Mouse (Mus musculus): ENCODE data around the gene Arf1. TPM values are rescaled to one million over a fixed set of nuclear protein-coding genes. Genes with fewer than 3 reads are reported as not detected.
A peak's percentile ranks its signal among the peaks of the same experiment; 100 is the strongest.

The Arf1 gene
- 100 to 1,000 TPM; 324 to 440 TPM for polyA plus RNA-seq (2017; shearing (Covaris generic))

DNA sequence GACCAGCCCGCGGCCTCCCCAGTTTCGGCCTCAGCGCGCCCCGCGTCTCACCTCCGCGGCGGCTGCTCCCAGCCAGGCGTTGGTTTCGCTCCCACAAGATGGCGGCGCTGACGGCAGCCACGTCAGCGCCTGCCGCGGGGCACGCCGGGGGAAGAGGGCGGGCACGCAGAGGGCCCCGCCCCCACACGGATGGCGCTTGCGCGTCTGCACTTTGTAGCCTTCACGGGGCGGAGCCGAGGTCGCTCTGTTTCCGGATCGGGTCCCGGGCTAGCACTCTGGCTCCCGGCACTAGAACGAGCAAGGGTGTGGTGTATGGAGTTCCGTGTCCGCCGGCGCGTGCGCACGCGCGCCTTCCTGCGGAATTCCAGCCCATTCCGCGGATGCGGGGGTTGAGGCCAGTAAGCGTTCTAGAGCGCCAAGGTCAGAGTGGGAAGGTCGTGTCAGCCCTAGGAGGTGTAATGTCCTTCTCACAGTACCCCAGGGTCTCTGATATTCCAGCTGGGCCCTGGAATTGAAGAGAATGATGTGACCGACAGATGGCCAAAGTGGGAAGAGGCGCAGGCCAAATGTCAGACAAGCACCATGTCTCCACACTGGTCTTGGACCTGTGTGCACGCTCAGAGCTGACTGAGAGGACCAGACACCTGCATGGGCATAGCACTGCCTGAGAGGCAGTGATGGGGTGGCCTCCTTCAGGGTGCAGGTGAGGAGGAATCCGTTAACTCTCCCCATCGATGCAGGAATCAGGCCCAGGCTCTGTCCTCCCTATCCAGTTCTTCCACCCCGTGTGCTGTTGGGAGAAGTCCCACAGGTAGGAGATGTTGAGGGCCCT, at the start of gene Arf1:
Gene Arf1 (minus strand): TSS at position 149 of the 832 bp plus-strand sequence.
- ATAC-seq, result peak; percentile 84

DNA sequence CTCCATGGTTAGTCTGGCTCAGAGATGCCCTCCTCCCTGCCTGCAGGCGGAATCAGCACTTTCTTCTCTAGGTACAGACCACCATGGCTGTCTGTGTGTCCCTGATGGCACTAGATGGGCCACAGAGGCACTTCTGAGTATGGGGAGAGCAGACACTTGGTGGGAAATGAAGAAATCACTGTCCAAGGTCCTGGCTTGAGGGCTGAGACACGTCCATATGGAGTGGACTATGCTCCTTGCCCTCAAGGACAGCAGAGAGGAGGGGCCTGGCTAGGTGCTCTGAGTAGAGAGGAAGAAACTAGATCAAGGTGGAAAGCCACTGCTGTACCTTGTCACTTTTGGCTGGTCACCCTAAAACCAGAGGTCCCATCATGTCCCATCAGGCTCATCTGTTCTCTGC, 48.8 kb upstream of the Arf1 start:
- ATAC-seq, result no peak

DNA sequence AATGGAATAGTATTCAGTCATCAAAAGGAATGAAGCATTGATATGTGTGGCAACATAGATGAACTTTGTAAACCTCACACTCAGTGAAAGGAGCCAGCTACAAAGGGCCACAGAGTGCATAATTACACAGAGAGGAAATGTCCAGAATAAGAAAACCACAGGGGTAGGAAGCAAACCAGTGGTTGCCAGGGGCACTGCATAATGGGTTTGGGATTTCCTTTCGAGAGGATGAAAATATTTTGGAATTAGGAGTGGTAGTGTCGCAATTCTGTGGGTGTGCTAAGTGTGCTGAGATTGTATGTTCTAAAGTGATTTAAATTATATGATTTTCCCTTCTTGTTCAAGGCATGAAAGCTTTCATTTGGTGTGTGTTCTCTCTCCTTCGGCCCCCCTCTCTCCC, 46.1 kb upstream of the Arf1 start:
- no peak for ATAC-seq

DNA sequence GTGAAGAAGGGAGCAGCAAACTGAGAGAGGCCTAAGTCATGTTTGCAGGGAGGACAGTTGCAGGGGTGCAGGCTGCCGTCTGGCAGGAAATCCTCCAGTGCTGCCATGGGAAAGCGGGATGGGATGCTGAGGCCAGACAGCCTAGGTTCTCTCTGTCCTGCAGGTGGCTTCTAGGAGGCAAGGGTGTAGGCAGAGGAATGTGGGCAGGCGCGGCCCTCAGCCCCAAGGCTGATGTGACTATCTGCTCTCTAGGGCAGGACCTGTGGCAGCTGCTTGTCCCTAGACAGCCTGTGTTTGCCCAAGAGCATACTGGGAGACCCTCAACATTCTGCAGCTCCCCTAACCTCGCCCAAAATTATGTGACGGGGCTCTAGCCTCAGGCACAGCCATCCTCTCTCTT, 38.7 kb upstream of the Arf1 start:
- no peak for ATAC-seq

DNA sequence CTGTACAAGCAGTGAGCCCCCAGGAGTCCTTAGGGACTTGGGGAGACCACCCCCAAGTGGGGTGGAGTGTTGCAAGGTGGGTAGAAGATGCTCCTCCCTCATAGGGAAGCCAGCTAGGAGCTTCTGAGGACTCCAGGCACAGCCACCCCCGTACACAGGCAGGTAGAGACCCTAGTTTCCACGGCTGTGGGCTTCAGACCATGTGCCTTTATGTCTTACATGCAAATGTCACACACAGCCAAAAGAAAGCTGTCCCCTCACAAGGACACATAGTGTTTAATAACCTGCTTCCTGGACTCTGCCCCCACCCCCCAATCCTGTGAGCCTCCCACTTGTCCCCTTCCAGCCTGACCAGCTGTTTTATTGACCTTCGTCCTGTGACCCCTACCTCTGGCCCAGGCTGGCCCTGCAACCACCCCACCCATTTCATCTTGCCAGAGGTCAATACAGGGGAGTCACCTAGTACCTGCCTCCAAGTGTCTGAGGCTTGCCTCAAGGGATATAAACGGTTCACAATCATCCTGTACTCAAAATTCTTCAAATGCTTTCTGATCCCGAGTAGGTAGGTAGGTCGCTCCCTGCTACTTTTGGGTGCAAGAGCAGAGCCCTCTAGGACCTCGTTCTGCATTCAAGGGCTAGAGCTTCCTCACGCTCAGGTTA, 37.2 kb upstream of the Arf1 start:
- ATAC-seq, result no peak

DNA sequence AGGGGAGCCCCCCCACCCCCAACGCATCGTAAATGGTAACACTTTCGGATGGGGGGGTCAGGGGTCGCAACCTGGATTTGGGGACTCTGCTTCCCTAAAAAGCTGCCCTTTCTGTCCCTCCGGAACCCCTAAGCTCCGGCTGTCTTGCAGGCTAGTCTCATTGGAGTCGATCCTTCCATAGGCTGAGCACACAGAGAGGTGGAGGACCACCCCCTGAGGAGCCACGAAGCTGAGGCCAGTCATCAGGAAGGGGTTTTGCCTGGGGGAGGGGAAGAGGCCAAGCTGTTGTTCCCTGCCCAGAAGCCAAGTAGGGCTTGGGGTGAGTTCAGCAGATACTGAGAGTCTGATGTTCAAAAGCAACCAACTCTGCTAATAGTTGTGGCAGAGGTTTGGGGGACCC, 36.5 kb upstream of the Arf1 start:
- ATAC-seq, result no peak

DNA sequence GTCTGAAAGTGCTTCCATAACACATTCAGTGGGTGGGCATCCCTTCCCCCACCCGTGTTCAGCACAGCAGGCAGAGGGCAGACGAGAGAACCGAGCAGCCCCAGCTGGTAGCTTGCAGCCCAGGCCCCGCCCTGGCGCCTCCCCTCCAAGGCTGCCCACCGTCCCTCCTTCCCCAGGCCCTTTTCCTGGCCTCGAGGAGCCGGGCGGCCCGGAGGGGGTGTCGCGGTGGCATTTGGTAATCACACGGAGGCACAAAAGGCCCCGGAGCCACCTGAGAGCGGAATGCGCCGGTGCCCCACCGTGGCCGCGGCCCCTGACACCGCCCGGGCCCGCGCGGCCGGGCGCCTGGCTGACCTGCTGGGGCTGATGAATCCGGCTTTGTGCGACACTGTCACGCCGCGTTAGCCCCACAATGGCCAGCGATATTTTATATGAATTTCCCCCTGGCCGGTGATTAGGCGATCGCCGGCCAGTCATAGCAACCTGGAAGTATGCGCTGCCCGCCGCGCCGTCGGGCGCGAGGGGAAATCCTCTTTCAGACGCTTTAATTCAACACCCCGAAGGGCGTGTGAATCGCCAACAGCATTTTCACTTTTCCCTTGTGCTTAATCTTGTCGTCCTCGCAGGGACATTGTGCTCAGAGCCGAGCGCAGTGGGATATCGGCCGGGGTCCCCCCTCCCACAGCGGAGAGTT, 35.9 kb upstream of the Arf1 start:
- no peak for ATAC-seq

DNA sequence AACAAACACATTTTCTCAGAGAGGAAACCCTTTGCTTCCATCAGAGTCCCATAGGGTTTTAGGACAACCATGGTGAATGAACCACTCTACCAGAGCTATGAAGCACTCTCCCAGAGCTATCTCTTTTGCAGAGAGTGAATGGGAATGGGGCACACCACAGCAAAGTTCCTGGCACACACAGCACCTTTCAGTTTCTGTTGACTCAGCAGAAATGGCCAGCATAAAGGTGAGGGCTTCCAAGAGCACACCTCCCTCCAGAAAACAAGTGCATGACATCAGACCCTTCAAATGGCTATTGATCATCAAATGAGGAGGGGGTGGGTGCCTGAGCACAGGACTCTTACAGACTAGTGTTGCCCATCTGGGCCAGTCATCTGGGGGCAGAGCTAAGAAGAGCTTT, 34.2 kb upstream of the Arf1 start:
- ATAC-seq, result no peak

DNA sequence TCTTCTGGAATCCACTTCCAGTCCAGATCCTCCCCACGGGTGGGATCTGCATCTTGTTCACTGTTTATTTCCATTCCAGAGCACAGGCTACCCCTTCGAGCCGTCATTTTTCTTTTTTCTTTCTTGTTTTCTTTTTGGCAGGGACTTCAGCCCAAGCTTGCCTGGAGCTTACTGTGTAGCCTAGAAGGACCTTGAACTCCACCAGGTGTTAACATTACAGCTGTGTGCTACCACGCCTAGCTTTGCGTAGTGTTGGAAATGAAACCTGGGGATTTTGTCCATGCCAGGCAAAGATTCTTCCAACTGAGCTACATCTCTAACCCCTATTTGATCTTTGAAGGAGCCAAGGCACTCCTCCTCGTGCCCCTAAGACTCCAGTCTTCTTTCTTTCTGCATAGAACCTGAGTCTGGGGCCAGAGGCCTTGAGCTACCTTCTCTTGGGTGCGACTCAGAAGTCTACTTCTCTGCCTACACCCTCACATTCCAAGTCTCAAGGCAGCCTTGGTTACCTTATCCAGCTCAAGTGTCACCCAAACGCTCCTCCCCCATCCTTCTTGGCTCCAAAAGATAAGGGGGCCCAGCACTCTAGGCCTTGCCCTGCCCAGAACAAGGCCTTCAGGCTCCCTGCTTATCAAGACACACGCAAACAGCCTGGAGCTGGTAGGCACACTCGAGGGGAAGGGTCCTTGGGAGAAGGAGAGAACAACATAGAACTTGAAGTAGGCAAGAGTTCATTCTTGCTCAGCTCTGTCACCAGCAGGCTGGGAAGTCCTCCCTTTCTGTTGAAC, 32.8 kb upstream of the Arf1 start:
- ATAC-seq, result no peak

DNA sequence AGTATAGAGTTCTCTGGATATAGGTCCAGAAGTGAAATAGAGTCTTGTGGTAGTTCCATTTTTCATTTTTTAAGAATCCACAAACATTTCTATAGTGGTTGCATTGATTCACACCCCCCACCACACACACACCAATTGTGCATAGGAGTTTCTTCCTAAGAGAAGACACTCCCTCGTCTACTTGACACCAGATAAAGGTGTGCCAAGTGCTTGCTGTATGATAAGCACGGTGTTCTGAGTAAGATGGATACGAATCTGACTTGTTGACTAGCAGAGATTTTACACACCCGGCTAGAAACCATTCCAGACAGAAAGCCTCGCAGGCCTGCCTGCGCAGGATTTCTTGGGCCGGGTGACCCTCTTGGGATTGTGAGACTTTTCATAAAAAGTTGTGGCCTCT, 31.6 kb upstream of the Arf1 start:
- no peak for ATAC-seq

DNA sequence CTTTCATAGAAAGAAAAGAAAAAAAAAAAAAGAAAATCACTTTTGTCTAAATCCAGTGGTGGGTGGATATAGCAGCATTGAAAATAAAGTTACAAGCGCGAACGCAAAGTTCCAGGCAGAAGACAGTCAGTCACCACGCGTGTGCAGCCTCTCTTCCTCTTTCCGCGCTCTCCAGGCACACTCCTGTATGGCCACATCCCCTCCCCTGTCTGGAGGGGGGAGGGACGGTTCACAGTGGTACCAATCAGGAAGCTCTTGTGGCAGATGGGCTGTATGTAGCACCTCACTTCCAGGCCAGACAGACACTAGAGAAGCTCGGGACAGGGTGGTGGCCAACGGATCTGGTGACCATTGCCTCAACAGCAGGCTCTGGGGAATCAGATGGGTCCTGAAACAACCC, 20.0 kb upstream of the Arf1 start:
- ATAC-seq, result no peak

DNA sequence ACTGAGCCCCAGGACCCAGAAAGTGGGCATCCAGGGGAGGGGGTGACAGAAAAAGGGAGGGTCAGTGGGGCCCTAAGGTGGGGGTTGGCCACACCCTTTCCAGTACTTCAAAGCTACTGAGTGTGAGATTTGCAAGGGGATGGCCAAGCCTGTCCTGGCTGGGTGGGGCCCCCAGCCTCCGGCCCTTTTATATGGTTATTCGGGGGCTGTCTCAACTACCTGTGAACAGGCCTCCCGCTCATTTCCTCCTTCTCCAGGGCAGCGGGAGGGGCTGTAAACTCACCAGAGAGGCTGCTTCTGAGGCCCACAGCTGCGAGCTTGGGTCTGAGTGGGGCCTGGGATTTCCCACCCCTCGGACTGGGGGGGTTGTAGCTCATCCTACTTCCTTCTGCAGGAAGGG, 15.8 kb upstream of the Arf1 start:
- ATAC-seq, result no peak

DNA sequence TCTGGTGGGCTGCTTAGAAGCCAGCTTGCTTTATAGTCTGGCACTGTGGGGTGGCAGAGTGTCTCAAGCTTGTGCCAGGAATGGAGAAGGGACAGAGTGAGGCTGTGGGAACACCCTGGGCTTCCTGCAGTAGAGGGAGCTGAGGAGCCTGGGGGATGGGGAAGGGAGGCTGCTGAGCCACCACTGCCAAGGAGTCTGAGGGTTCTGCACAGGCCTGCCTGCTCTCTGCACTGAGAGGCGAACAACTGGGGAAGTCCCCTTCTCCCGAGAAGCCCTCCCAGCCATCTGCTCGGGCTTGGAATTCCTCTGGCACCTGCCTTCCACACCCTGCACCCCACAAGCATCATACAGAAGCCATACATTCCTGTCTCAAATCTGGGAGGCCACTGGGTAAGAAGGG, 13.8 kb upstream of the Arf1 start:
- ATAC-seq, result no peak

DNA sequence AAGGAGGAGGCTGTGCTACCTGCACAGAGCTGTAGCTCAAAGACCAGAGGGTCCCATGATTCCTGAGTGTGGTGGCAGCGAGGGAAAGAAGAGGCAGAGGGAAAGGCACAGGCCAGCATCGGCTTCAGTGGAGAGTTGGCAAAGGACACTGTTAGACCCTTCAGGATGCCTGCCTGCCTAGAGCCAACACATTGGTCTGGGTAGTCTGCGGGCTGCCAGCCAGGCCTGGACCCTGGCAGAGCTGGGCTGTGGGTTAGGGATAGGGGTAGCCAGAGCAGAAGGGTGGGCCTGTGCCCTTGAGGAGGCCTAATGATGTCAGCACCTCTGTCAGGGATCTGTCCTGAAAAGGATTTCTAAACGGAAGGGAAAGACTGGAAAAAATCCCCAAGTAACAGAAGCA, 11.7 kb upstream of the Arf1 start:
- ATAC-seq, result no peak

DNA sequence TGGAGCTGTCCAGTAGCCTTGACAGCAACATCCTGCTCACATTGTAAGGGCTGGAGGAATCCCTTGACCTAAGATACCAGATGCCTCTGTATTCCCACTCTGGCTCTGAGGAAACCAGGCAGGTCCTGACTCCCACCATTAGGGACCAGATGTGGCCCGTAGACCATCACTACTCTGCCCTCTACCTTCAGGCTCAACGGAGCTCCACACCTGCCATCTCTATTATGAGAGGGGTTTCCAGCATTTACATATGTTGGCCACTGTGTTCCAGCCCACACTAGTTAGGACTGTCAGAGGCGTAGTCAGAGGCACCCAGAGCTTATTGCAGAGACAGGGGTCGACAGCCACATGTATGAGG, 11.3 kb upstream of the Arf1 start:
- ATAC-seq, result no peak

DNA sequence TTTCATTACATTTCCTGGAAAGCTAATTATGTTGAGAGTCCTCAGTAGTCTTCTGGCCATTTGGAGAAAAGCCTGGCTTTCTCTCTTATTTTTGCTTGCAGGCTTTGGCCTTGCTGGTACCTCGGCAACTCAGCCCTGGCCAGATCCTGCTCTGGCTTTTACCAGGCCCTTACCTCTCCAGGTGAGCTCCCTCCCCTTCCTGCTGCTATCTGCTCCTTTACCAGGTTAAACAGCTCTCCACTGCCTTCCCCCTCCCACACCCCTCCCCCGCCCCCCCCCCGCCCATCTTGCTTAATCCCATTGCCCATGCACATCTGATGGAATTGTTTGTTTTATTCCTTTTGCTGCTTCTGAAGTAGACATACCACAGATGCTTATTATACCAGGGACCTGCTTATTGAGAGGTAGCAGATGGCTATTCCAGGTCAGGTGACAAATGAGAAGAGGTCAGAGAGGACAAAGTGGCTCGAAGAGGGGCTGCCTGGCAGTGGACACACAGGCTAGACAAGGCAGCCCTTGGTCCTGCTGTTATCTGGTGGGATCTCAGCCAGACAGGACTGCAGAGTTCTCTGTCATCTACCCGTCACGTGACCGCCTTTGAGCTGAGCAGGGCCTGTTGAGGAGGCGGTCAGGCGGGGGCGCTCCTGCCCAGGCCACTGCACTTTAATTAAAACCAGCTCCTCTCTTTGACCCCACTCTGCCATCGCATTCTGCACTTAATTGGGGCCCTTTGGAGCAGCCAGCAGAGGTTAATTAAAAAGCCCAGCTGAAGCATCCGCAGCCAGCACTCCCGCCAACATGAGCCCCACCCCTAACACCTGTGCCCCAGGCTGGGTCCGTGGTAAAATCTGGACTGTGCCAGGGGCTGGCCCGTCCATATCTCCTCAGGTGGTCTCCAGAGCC, 10.7 kb upstream of the Arf1 start:
- ATAC-seq, result no peak

DNA sequence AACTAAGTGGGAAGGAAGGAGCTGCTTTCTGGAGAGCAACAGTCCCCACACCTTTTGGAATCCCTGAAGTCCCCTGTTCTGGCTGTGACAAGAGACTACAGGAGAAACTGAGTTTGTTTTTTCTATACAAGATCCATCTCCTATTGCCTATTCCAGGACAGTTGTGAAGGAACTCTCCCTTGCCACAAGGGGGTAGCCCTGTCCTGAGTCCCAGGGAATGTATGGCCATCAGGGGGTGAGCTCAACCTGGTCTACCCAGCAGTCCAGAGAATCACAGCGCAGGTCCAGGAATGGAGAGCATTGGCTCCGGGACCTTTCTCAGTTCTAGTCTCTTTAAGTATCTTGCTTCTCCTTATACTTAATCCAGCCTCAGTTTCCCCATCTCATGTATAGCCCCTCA, 4.7 kb upstream of the Arf1 start:
- no peak for ATAC-seq

DNA sequence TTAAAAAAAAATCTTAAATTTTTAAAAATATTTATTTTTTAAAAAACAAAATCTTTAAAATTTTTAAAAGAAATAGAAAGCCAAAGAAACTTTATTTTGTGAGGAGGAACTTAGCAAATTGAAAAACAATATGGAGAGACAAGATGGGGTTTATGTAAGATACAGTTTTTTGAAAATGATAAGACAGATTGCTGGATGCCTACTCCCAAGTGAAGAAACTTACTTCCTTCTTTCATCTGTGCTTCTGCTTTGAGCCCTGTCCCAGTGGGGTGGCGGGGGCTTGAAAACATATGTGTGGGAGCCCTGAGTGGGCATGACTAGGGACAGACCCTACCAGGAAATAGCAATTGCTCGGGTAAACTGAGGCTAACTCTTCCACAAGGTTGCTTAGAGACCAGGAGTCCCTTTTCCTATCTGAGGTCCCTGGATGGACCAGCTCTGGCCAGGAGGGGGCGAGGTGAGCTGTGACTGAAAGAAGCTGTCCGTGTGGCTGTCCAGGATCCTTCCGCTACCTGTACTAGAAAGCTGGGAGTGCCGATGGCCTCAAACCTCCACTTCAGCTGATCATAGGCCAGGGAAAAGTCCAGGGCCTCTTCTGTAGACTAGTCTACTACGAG, 2.2 kb upstream of the Arf1 start:
- ATAC-seq, result no peak

DNA sequence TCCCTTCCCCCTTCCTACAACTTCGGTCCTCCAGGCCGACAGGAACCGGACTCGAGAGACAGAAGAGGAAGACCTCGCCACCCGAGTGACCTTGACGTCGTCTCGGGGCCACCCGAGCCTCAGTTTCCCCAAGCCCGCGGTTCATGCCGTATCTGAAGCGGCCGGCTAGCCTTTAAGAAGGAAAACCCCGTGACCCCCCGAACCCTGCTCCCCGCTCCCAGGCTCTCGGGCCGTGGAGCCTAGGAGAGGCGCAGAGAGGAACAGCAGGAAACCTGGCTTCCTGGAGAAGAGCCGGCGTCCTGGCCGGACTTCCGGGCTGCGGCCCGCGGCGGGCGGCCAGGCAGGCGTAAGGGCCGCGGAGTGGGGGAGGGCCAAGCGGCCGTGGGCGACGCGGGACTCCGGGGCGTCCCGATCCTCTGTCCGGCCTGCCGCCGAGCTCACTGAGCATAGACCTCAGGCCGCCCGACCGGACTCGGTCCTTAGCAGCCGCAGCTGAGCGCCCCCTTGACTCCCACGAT, 407 bp downstream of the Arf1 start:
- ATAC-seq, result peak; percentile 18

DNA sequence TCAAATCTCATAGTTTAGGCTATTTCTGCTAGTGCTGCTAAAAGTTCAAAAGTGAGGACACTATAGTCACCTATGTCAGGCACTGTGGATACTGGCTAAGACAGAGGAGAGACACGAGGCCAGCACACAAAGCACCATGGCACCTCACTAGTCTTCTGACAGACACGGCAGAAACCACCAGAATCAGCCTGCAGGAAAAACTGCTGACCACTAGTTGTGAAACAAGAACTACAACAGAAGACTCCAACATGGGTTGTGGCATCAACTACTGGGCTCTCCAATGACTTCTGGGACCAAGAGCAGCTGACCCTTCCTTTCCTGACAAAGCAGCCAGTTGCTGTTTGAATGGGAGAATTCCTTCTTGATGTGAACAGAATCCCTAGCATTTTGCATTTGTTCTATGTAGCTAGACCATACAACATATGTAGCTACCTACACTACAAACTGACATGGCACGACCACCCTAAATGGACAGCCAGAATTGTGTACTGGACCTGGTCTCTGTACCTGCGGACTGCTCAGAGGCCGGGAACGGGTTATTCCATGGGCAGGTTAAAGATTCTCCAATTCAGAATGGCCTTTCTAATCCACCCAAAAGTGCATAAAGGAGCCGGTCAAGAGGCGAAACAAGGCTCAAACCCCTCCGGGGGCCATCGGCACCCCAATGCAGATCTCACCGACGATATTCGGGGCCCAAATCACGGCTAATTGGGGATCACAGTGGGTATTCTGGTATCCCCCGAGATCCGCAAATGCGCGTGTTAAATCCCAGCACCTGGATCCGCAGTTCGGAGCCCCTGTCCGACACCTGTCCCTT, 1.1 kb downstream of the Arf1 start:
- no peak for ATAC-seq

Data from CD4-positive, CD25-positive, alpha-beta regulatory T cell, adult 4 months (primary cell).